Mouse (Mus musculus): ENCODE data around the gene 2610008E11Rik. TPM values are rescaled to one million over a fixed set of nuclear protein-coding genes. Genes with fewer than 3 reads are reported as not detected.

The 2610008E11Rik gene
- polyA plus RNA-seq, 1 experiment from 2014 or later, result 3.1 TPM

GRCm38 (mm10) chr10:79028441-79028840, 69.0 kb downstream of the 2610008E11Rik start, which contains the start of gene Olfr57:
Gene Olfr57 (plus strand): TSS chr10:79028741.
- H3K4me3 ChIP-seq (ENCODE audit: low read depth, low read length), result no peak within 1 kb of the TSS
- no peaks in the 10 kb centered on the region for H3K27me3 ChIP-seq (ENCODE audit: insufficient read depth, low read length)
- no peak within 1 kb of the TSS for H3K27ac ChIP-seq (ENCODE audit: low read depth)
- no peaks in the 10 kb centered on the region for H3K9me3 ChIP-seq (ENCODE audit: low read length)
- TF ChIP-seq EP300 (IDR thresholded peaks at IDR 0.05; ENCODE audit: low read depth) (no peak), CTCF (IDR thresholded peaks at IDR 0.05; ENCODE audit: low read depth) (no peak)
- H3K9ac ChIP-seq (replicated peaks), result no peak within 1 kb of the TSS
- H3K36me3 ChIP-seq (replicated peaks; ENCODE audit: insufficient read depth, low read length), result no peaks in the 10 kb centered on the region
- no peak within 1 kb of the TSS for H3K4me2 ChIP-seq (ENCODE audit: low read depth, low read length)
- no peak for DNase-seq
- H3K4me1 ChIP-seq (ENCODE audit: insufficient read depth), result no peaks in the 10 kb centered on the region
- ATAC-seq, result no peak

Other genes starting within 250 kb of the 2610008E11Rik start
- gene Olfr1356, start 245.4 kb downstream of the 2610008E11Rik start, polyA plus RNA-seq (2015; fragmentation: Nextera tagmentation; extraction: Ambion mirVana), result not detected in 2 replicates
- gene Olfr1355, start 222.1 kb downstream of the 2610008E11Rik start, polyA plus RNA-seq (2015; fragmentation: Nextera tagmentation; extraction: Ambion mirVana), result not detected in 2 replicates
- gene Olfr1354, start 184.4 kb downstream of the 2610008E11Rik start, polyA plus RNA-seq (2015; fragmentation: Nextera tagmentation; extraction: Ambion mirVana), result not detected in 2 replicates
- gene Olfr8, start 147.0 kb downstream of the 2610008E11Rik start, polyA plus RNA-seq (2015; fragmentation: Nextera tagmentation; extraction: Ambion mirVana), result not detected in 2 replicates
- not detected in 2 replicates for gene Olfr1353, start 134.3 kb downstream of the 2610008E11Rik start, polyA plus RNA-seq (2015; fragmentation: Nextera tagmentation; extraction: Ambion mirVana)
- not detected in 2 replicates for gene Olfr1352, start 116.5 kb downstream of the 2610008E11Rik start, polyA plus RNA-seq (2015; fragmentation: Nextera tagmentation; extraction: Ambion mirVana)
- not detected in 2 replicates for gene Olfr1351, start 85.1 kb downstream of the 2610008E11Rik start, polyA plus RNA-seq (2015; fragmentation: Nextera tagmentation; extraction: Ambion mirVana)
- not detected in 2 replicates for gene Olfr57, start 68.9 kb downstream of the 2610008E11Rik start, polyA plus RNA-seq (2015; fragmentation: Nextera tagmentation; extraction: Ambion mirVana)
- gene Vmn2r80, start 51.2 kb upstream of the 2610008E11Rik start, polyA plus RNA-seq (2015; fragmentation: Nextera tagmentation; extraction: Ambion mirVana), result not detected in 2 replicates
- not detected in 2 replicates for gene Vmn2r81, start 150.1 kb upstream of the 2610008E11Rik start, polyA plus RNA-seq (2015; fragmentation: Nextera tagmentation; extraction: Ambion mirVana)

All from liver, postnatal 0 days (tissue).